Mouse (Mus musculus) neural tube, embryonic 14.5 days (tissue): ENCODE data around the gene Gm7029. TPM values are rescaled to one million over a fixed set of nuclear protein-coding genes. Genes with fewer than 3 reads are reported as not detected.
"Not testable (repeated sequence)": the region's sequence is repeated elsewhere in the genome, so short reads cannot be mapped to it uniquely, and the experiment has no call there.

Source experiments
- ATAC-seq: fragments of 200-750 bp; cut with Nextera tagmentation; 2 replicates; pipeline ENCODE4 v1.8.0; 2017; ENCODE audit warnings: low read depth, mild to moderate bottlenecking, moderate TSS enrichment, moderate library complexity
- H3K27ac ChIP-seq: fragments of 300-500 bp; sonication (generic); 2 replicates; pipeline ENCODE4 v1.5.1; 2014; ENCODE audit warnings: low read depth, mild to moderate bottlenecking, control low read depth, low read length, moderate library complexity, mixed read lengths
- H3K27me3 ChIP-seq: fragments of 300-500 bp; sonication (generic); 2 replicates; pipeline ENCODE4 v1.6.1; 2014; ENCODE audit warnings: low read length; ENCODE audit not compliant: control insufficient read depth, insufficient read depth
- H3K36me3 ChIP-seq: fragments of 300-500 bp; sonication (generic); 2 replicates; pipeline ENCODE4 v1.6.1; 2014; ENCODE audit warnings: low read length, mixed read lengths; ENCODE audit not compliant: control insufficient read depth, insufficient read depth
- H3K4me1 ChIP-seq: fragments of 300-500 bp; sonication (generic); 2 replicates; pipeline ENCODE4 v1.6.1; 2014; ENCODE audit warnings: low read length; ENCODE audit not compliant: control insufficient read depth, insufficient read depth
- H3K4me2 ChIP-seq: fragments of 300-500 bp; sonication (generic); 2 replicates; pipeline ENCODE4 v1.6.1; 2014; ENCODE audit warnings: mild to moderate bottlenecking, low read depth, low read length, control low read depth
- H3K4me3 ChIP-seq: fragments of 300-500 bp; sonication (generic); 2 replicates; pipeline ENCODE4 v1.5.1; 2014; ENCODE audit warnings: low read depth, low read length, control low read depth, mixed read lengths
- H3K9ac ChIP-seq: fragments of 300-500 bp; sonication (generic); replicated peaks from 2 replicates; pipeline ENCODE4 v1.6.1; 2014; ENCODE audit warnings: low read depth, mild to moderate bottlenecking, control low read depth, low read length, mixed read lengths
- H3K9me3 ChIP-seq: fragments of 300-500 bp; sonication (generic); 2 replicates; pipeline ENCODE4 v1.6.1; 2016; ENCODE audit warnings: low read length; ENCODE audit not compliant: control insufficient read depth
- WGBS: fragments of 180-500 bp; shearing (Covaris S2); extraction: QIAGEN DNeasy Blood & Tissue Kit; methylation state at CpG from one replicate; pipeline ENCODE4 v1.1.7; 2014; 5-methylcytosine and 5-hydroxymethylcytosine counted together
- polyA plus RNA-seq: library from polyadenylated mRNA; unstranded; fragments of >200 nt; fragmentation: Nextera tagmentation; extraction: Ambion mirVana; gene quantifications from 2 replicates; pipeline ENCODE4 v1.2.1, GENCODE M21; 2014

The Gm7029 gene
- polyA plus RNA-seq, 1 experiment from 2014 or later, result not detected

DNA sequence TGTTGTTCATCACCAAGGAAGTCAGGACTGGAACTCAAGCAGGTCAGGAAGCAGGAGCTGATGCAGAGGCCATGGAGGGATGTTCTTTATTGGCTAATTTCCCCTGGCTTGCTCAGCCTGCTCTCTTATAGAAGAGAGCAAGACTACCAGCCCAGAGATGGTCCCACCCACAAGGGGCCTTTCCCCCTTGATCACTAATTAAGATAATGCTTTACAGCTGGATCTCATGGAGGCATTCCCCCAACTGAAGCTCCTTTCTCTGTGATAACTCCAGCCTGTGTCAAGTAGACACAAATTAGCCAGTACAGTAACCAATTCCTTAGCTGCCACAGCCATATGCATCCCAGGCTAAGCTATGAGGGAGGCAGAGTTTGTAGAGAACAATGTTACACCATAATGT lies 14.6 kb downstream of the Gm7029 start:
- not testable (repeated sequence) for H3K9ac ChIP-seq, H3K4me2 ChIP-seq, H3K4me3 ChIP-seq, H3K4me1 ChIP-seq, H3K27me3 ChIP-seq, H3K9me3 ChIP-seq, ATAC-seq, H3K36me3 ChIP-seq, H3K27ac ChIP-seq

DNA sequence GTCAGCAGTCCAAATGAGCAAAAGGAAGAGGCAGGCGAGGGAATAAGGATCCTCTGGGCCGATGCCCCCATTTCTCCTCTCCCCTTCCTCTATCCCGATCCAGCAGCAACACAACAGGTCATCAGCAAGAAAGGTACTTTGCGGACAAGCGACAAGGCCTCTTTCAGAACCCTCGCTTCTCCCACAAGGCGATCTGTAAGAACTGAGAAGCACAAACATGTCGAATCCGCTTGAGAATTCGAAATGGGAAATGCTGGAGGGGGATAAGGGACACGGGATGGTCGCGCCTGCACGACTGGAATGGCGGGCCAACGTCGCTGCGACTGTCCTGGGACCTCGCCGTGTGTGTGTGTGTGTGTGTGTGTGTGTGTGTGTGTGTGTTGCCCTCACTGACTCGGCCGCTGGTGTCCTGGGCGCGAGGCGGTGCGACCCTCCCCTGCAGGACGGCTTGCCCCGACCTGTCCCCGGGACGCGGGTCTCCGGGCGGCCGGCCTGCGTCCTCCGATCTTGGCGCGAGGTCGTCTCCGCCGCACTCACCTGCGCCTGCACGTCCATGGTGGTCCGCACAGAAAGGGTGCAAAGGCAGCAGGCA lies 16.4 kb downstream of the Gm7029 start:
- not testable (repeated sequence) for ATAC-seq, H3K4me1 ChIP-seq, H3K27me3 ChIP-seq, H3K9me3 ChIP-seq, H3K36me3 ChIP-seq, H3K27ac ChIP-seq
- peak overlapping the region; percentile 52 for H3K4me2 ChIP-seq
- peak overlapping the region; percentile 44 for H3K4me3 ChIP-seq
- peak overlapping the region; percentile 28; the same call in 1 of the 2 replicates for H3K9ac ChIP-seq
- 0% methylated on average over 38 of the region's 44 CpGs for WGBS

DNA sequence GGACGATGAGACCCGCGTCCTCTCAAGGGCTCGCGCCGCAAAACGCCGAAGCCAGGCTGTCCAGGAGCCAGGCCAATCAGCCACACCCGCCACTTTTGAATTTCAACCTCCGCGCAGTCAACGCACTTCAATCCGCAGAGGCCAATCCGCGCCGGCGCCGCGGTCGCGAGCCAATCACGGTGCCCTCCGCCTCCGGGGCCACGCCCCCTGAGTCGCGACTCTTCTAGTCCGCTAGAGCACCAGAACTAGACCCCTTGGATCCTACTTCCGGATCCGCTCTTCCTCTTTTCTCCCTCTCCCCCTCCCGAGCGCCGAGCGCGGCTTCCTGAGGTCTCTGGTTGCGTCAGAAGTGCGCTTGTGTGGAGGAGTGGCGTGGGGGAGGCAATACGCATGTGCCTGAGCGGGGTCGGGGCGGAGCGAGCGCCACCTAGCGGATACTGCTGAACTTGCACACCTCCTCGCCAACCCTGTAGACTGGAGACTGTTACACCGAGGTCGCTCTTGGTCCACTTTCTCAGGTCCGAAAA lies 17.0 kb downstream of the Gm7029 start, which contains the start of gene Kifc1:
Kifc1 (minus strand) TSS at position 129 of the 527 bp plus-strand sequence.
- no peak within 1 kb of the TSS for H3K27ac ChIP-seq
- H3K9ac ChIP-seq, result peak within 1 kb of the TSS; percentile 28; the same call in 1 of the 2 replicates
- no peaks in the 10 kb centered on the region for H3K9me3 ChIP-seq
- peak within 1 kb of the TSS; percentile 44 for H3K4me3 ChIP-seq
- H3K4me2 ChIP-seq, result peak within 1 kb of the TSS; percentile 52
- H3K27me3 ChIP-seq, result no peaks in the 10 kb centered on the region
- H3K4me1 ChIP-seq, result no peaks in the 10 kb centered on the region
- under 1% methylated on average over 48 of the region's 49 CpGs for WGBS
- ATAC-seq, result peak; percentile 99
- no peaks in the 10 kb centered on the region for H3K36me3 ChIP-seq

DNA sequence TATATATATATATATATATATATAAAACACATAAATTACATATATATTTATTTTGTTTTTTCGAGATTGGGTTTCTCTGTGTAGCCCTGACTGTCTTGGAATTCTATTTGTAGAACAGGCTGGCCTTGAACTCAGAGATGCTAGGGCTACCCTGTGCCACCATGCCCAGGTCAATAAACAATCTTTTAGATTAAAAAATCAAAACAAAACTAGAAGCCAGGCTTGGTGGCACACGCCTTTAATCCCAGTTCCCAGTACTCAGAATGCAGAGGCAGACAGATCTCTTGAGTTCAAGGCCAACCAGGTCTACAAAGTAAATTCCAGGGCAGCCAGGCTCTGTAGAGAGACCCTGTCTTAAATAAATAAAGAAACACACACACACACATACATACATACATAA lies 17.7 kb downstream of the Gm7029 start:
- no peaks in the 10 kb centered on the region for H3K36me3 ChIP-seq

DNA sequence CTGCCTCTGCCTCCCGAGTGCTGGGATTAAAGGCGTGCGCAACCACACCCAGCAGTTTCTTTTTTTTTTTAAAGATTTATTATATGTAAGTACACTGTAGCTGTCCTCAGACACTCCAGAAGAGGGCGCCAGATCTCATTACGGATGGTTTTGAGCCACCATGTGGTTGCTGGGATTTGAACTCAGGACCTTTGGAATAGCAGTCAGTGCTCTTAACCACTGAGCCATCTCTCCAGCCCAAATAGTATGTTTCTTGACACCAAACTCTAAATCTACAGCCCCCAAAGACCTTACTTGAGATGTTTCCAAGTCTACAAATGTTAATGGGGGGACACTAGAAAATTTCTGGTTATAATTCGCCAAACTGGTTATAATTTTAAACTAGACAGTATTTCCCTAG lies 18.3 kb downstream of the Gm7029 start:
- 75% methylated on average over 6 of the region's 6 CpGs for WGBS
- H3K4me1 ChIP-seq, H3K4me2 ChIP-seq, H3K27me3 ChIP-seq, ATAC-seq, H3K36me3 ChIP-seq, H3K9ac ChIP-seq, H3K9me3 ChIP-seq, H3K4me3 ChIP-seq, H3K27ac ChIP-seq: not testable (repeated sequence)

More for the DNA sequence above, 17.7 kb downstream of the Gm7029 start:
- Histone ChIP-seq H3K4me3 (no peak overlapping the region), H3K27ac (no peak overlapping the region), H3K4me2 (no peak overlapping the region), H3K9ac (no peak overlapping the region), H3K9me3 (no peaks in the 10 kb centered on the region), H3K4me1 (no peaks in the 10 kb centered on the region), H3K27me3 (no peaks in the 10 kb centered on the region)
- ATAC-seq, result no peak
- WGBS, result 72% methylated on average over 2 of the region's 2 CpGs

DNA sequence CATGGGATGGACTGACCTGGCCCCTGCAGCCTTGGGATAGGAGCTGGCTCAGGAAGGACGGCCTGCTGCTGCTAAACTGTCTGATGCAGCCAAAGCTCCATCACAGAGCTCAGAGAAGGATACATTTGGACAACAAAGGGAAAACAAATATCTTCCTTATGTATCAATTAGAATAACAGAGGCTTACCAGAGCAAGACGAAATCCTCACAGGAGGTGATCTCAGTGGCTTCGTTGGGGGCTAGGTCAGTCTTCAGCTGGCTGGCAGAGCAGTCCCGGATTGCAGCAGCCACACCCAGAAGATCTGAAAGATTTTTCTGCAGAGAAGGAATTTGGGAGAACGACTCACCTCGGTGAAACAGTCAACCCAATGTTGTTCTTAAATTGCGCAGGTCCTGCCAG lies 18.8 kb downstream of the Gm7029 start:
- H3K4me2 ChIP-seq, result no peak overlapping the region
- H3K36me3 ChIP-seq, result no peaks in the 10 kb centered on the region
- ATAC-seq, result no peak
- H3K9ac ChIP-seq, result no peak overlapping the region
- no peaks in the 10 kb centered on the region for H3K4me1 ChIP-seq
- no peaks in the 10 kb centered on the region for H3K27me3 ChIP-seq
- H3K4me3 ChIP-seq, result no peak overlapping the region
- 23% methylated on average over 7 of the region's 7 CpGs for WGBS
- no peaks in the 10 kb centered on the region for H3K9me3 ChIP-seq
- H3K27ac ChIP-seq, result no peak overlapping the region

DNA sequence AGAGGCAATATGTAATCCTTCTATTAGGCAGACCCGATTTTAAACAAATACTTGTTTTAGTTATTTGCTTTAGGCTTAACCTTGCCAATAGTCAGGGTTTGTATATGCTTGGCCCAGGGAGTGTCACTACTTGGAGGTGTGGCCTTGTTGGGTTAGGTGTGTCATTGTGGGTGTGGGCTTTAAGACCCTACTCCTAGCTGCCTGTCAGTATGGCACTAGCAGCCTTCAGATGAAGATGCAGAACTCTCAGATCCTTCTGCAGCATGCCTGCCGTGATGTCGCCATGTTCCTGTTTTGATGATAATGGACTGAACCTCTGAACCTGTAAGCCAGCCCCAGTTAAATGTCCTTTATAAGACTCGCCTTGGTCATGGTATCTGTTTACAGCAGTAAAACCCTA lies 19.4 kb downstream of the Gm7029 start:
- not testable (repeated sequence) for H3K27me3 ChIP-seq, ATAC-seq, H3K4me2 ChIP-seq, H3K27ac ChIP-seq, H3K9ac ChIP-seq, H3K4me3 ChIP-seq, H3K4me1 ChIP-seq, H3K36me3 ChIP-seq, H3K9me3 ChIP-seq
- 81% methylated on average over 4 of the region's 4 CpGs for whole genome bisulfite sequencing

DNA sequence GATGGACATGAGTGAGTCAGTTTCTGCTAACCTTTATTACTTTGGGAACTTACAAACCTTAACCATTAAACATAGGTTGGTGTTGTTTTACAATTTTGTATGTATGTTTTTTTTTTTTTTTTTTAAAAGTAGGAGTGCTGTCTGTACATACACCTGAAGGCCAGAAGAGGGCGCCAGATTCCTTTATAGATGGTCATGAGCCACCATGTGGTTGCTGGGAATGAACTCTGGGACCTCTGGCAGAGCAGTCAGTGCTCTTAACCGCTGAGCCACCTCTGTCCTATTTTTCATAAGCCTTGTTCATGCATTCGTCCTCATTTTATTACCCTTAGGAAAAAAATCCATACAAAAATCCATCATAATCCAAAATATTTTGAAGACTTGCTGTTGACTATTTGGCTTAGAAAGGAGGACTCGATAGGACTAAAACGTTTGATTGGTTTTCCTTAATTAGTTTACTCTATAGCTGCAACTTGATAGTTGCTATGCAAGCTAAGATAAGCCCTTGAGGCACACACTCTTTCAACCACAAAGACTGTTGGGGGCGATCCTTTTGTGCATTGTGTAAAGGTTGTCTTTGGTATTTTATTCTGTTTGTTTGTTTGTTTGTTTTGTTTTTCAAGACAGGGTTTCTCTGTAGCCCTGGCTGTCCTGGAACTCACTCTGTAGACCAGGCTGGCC lies 23.6 kb downstream of the Gm7029 start:
- H3K4me3 ChIP-seq, result no peak overlapping the region
- no peak for ATAC-seq

DNA sequence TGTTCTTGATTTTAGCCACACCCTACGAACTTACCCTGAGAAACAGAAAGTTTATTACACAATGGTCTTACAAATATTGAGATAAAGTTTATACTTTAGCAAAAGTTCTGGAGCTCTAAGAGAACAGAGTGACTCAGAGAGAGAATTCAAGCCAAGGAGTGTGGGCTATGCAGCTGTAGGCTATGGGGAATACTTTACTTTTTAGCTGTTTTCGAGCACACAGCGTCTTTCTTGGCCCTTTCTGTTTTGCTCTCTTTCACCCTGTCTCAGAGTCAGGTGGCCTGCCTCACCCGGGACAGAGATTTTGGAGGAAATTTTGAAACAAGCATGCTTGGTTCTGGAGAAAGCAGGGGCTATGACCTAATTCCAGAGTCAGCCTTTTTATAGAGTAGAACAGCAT lies 24.6 kb downstream of the Gm7029 start:
- H3K4me2 ChIP-seq, H3K27ac ChIP-seq, H3K9me3 ChIP-seq, H3K36me3 ChIP-seq, H3K4me3 ChIP-seq, H3K4me1 ChIP-seq, ATAC-seq, H3K27me3 ChIP-seq, H3K9ac ChIP-seq: not testable (repeated sequence)
- WGBS, result 93% methylated on average over 4 of the region's 4 CpGs

More for the DNA sequence above, 23.6 kb downstream of the Gm7029 start:
- Histone ChIP-seq H3K4me2 (no peak overlapping the region), H3K27ac (no peak overlapping the region), H3K36me3 (no peaks in the 10 kb centered on the region), H3K4me1 (no peaks in the 10 kb centered on the region), H3K9me3 (no peaks in the 10 kb centered on the region), H3K9ac (no peak overlapping the region), H3K27me3 (no peaks in the 10 kb centered on the region)
- 45% methylated on average over 6 of the region's 6 CpGs for WGBS
